Mouse (Mus musculus) liver, adult 2 months (tissue): ENCODE measurements around the gene Fig4. TPM values are rescaled to one million over a fixed set of nuclear protein-coding genes. Genes with fewer than 3 reads are reported as not detected.
A peak's percentile ranks its signal among the peaks of the same experiment; 100 is the strongest.

Experiments used
- DNase-seq: peaks from one replicate; pipeline ENCODE4 v3.0.0-alpha.2; 2011; ENCODE audit warnings: low read depth, low spot score; ENCODE audit errors: extremely low read depth
- H3K27ac ChIP-seq: fragments of 200-500 bp; replicated peaks from 2 replicates; pipeline ENCODE4 v1.5.1; 2012; ENCODE audit warnings: low read depth, mild to moderate bottlenecking, control low read depth, inconsistent platforms, low read length; ENCODE audit not compliant: insufficient read depth
- H3K27me3 ChIP-seq: fragments of 200-500 bp; 2 replicates; pipeline ENCODE4 v1.6.1; 2012; ENCODE audit warnings: mild to moderate bottlenecking, moderate library complexity, low read length, inconsistent platforms; ENCODE audit not compliant: control insufficient read depth, insufficient read depth
- H3K36me3 ChIP-seq: fragments of 200-500 bp; 2 replicates; pipeline ENCODE4 v1.6.1; 2012; ENCODE audit warnings: low read length, inconsistent platforms; ENCODE audit not compliant: control insufficient read depth, insufficient read depth
- H3K4me1 ChIP-seq: fragments of 200-500 bp; 2 replicates; pipeline ENCODE4 v1.6.1; 2011; ENCODE audit warnings: low read length; ENCODE audit not compliant: control insufficient read depth, insufficient read depth
- H3K4me3 ChIP-seq: fragments of 200-500 bp; 2 replicates; pipeline ENCODE4 v1.5.1; 2011; ENCODE audit warnings: low read depth, mild to moderate bottlenecking, control low read depth, low read length, moderate library complexity; ENCODE audit not compliant: insufficient read depth
- H3K79me2 ChIP-seq: fragments of 200-500 bp; 2 replicates; pipeline ENCODE4 v1.6.1; 2012; ENCODE audit warnings: inconsistent platforms, mild to moderate bottlenecking, low read length, moderate library complexity; ENCODE audit not compliant: control insufficient read depth, insufficient read depth
- H3K9ac ChIP-seq: fragments of 200-500 bp; 2 replicates; pipeline ENCODE4 v1.6.1; 2012; ENCODE audit warnings: low read depth, mild to moderate bottlenecking, control low read depth, inconsistent platforms, low read length
- CTCF ChIP-seq: fragments of 200-500 bp; IDR thresholded peaks from 2 replicates; pipeline ENCODE4 v1.5.1; 2011; ENCODE audit warnings: low read depth, low read length, control low read depth
- POLR2A ChIP-seq: fragments of 200-500 bp; IDR thresholded peaks from 2 replicates; pipeline ENCODE4 v1.6.1; 2011; ENCODE audit warnings: low read length, control low read depth; ENCODE audit not compliant: insufficient read depth; ENCODE audit errors: extremely low read depth
- WGBS: fragments of 180-500 bp; shearing (Covaris S2); methylation state at CpG from one replicate; pipeline ENCODE4 v1.1.7; 2018; 5-methylcytosine and 5-hydroxymethylcytosine counted together
- polyA plus RNA-seq: library from polyadenylated mRNA; depleted of rRNA; stranded (reverse); fragments of >200 nt; gene quantifications from 2 replicates; pipeline ENCODE4 v1.2.3, GENCODE M21; 2012
- total RNA-seq: library from RNA; depleted of rRNA; stranded (reverse); fragments of >200 nt; gene quantifications from 2 replicates; pipeline ENCODE4 v1.2.3, GENCODE M21; 2014

Gene Fig4
- total and polyA plus RNA-seq, 2 experiments, result 5.1 to 12.9 TPM

DNA sequence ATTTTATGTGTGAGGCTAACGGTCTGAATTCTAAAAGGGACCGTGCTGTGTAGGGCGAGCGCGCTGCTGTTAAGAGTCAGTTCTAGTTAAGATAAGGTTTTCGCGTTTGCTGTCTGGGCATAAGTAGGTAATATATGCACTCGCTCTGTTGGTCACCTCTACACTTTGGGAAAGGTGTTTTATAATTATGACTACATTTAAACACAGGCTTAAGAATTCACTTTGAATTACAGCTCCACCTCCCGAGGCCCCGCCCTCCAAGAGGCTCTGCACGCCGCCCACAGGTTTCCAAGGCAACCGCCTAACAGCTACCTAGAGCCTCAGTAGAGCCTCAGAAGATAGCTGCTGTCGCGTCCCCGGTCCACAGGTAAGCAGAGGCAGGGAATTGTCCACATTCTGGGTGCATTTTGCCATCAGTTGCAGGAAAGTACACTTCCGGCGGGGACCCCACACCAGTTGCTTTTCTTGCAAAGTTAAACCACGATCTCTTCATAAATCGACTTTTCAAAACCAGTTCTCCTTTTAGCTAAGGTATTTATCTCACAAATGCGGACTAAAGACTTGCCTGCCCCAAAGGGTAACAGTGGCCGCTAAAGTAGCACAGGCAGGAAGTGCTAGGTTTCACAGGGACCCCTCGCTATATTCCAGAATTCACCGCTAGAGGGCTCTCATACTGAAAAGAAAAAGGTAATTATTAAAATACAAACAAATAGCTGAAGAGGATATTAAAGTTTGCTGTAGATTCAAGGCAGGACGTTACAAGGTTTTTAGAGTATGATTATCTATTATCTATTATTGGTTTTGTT lies 782 bp upstream of the Fig4 start, which contains the start of gene Ak9:
Ak9 (plus strand) TSS at position 342 of the 806 bp plus-strand sequence.
- Histone ChIP-seq H3K4me1 (peaks cover 1% of the 10 kb centered on the region; the same call in 1 of the 2 replicates), H3K79me2 (peaks cover 3% of the 10 kb centered on the region; the same call in 1 of the 2 replicates), H3K4me3 (peak within 1 kb of the TSS; percentile 96), H3K36me3 (no peaks in the 10 kb centered on the region), H3K27ac (peak within 1 kb of the TSS; percentile 62), H3K27me3 (no peaks in the 10 kb centered on the region), H3K9ac (peak within 1 kb of the TSS; percentile 91)
- TF ChIP-seq CTCF (peak; percentile 35; the same call in 1 of the 2 replicates), POLR2A (no peak)
- WGBS, result under 1% methylated on average over 25 of the region's 25 CpGs
- peak; percentile 78 for DNase-seq

DNA sequence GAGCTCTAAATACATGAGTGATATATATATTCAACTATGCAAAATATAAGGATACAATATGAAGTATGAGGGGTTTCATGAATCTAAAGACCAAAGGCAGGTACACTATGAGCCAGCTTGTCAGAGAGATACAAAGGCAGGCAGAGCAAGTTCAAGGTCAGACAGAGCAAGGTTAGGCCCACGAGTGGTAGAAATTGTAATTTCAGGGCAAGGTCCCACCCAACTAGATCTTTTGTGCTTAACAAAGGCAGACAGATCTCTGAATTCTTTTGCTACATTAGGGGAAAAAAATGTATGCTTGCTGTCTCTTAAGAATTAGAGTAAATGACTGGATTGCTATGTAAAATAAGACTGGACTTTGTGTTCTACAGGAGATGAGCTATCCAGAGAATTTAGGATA lies 2.9 kb downstream of the Fig4 start:
- Histone ChIP-seq H3K79me2 (peaks cover 10% of the 10 kb centered on the region; the same call in 1 of the 2 replicates), H3K4me1 (peaks cover 1% of the 10 kb centered on the region; the same call in 1 of the 2 replicates), H3K36me3 (no peaks in the 10 kb centered on the region), H3K27ac (no peak overlapping the region), H3K4me3 (no peak overlapping the region), H3K9ac (no peak overlapping the region), H3K27me3 (no peaks in the 10 kb centered on the region)
- no peak for DNase-seq
- WGBS, result 23% methylated on average over 1 of the region's 1 CpGs
- TF ChIP-seq CTCF (no peak), POLR2A (no peak)

DNA sequence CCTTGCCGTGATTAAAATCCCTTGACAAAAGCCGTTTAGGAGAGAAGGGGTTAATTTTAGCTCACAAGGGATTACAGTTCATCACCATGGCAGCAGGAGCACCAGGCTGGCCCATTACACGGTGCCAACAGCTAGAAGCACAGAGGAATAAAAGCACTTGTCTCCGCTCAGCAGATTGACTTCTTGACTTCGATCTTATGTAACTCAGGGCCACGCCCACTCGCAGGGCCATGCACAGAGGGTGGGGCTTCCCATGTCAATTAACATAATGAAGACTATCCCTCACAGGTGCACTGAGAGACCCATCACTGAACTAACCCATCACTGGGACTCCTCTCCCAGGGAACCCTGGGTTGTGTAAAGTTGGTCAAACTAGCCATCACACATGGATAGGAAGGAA lies 7.9 kb downstream of the Fig4 start:
- DNase-seq, result no peak
- WGBS, result 60% methylated on average over 7 of the region's 7 CpGs

DNA sequence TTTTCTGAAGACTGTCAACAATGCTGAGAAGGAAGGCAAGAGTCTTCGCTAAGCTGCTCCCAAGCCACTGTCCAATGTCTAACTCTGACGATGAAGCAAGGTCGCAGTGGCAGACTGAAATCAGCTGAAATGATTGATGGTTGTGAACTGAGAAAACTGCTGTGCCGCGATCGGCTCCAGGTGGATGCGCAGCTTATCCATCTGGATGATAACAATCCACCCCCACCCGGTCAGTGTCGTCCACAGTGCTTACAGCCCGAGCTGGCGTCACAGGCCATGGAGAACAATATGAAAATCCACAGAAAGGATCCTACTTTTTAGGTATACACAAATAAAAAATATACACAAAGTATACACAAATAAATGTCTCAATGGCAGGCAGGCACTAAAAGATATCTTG lies 8.3 kb downstream of the Fig4 start:
- H3K27ac ChIP-seq, result no peak overlapping the region
- 92% methylated on average over 11 of the region's 11 CpGs for WGBS
- TF ChIP-seq POLR2A, result no peak
- TF ChIP-seq CTCF, result no peak

More for the DNA sequence above, 7.9 kb downstream of the Fig4 start:
- Histone ChIP-seq H3K36me3 (no peaks in the 10 kb centered on the region), H3K27ac (no peak overlapping the region), H3K4me3 (no peak overlapping the region), H3K27me3 (no peaks in the 10 kb centered on the region), H3K4me1 (peaks cover 4% of the 10 kb centered on the region; the same call in 1 of the 2 replicates), H3K79me2 (0 out of 2 replicates have a peak, but pooled peaks cover 12% of the 10 kb centered on the region), H3K9ac (no peak overlapping the region)
- TF ChIP-seq POLR2A, result no peak
- TF ChIP-seq CTCF, result no peak

DNA sequence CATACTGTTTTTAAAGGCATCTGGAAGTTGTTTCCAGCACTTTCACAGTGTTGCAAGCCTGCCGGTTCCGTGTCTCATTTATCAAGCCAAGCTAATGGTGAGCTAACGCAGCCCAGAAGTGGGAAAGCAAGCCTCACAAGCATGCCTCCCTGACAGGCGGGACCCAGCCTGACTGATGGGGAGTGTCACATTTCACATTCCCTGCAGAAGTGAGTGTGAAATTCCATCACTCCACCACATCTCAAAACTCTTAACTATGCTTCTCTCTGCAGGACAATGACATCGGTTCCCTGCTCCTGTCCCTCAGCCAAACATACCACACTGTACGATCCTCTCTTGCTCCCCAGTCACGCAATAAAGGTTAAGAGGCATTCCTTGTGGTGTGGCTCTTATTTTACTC lies 10.0 kb downstream of the Fig4 start:
- 50% methylated on average over 7 of the region's 7 CpGs for WGBS
- H3K36me3 ChIP-seq, result no peaks in the 10 kb centered on the region
- TF ChIP-seq POLR2A (no peak), CTCF (no peak)
- no peak for DNase-seq
- H3K27ac ChIP-seq, result no peak overlapping the region
- no peaks in the 10 kb centered on the region for H3K27me3 ChIP-seq
- no peak overlapping the region for H3K9ac ChIP-seq
- H3K79me2 ChIP-seq, result peaks cover 14% of the 10 kb centered on the region; the same call in 1 of the 2 replicates
- H3K4me3 ChIP-seq, result no peak overlapping the region
- H3K4me1 ChIP-seq, result peaks cover 6% of the 10 kb centered on the region; the same call in 1 of the 2 replicates

More for the DNA sequence above, 8.3 kb downstream of the Fig4 start:
- Histone ChIP-seq H3K79me2 (peaks cover 12% of the 10 kb centered on the region; the same call in 1 of the 2 replicates), H3K4me3 (no peak overlapping the region), H3K27me3 (no peaks in the 10 kb centered on the region), H3K4me1 (peaks cover 4% of the 10 kb centered on the region; the same call in 1 of the 2 replicates), H3K36me3 (no peaks in the 10 kb centered on the region), H3K9ac (no peak overlapping the region)
- DNase-seq, result no peak
